Mouse (Mus musculus) common myeloid progenitor, adult 5-6 weeks (primary cell): ENCODE measurements around the gene Fgfr2. TPM values are rescaled to one million over a fixed set of nuclear protein-coding genes. Genes with fewer than 3 reads are reported as not detected.

Source experiments
- ATAC-seq: replicated peaks from 2 replicates; pipeline ENCODE4 v1.8.0; 2016; ENCODE audit warnings: low read depth, mild to moderate bottlenecking, moderate TSS enrichment, inconsistent platforms; ENCODE audit not compliant: poor library complexity, severe bottlenecking
- total RNA-seq: library from RNA; stranded (forward); fragments of 200-1000, 187-1606 nt; gene quantifications from 2 replicates; pipeline ENCODE4 v1.2.3, GENCODE M21; 2017

Gene Fgfr2
- total RNA-seq, 1 experiment from 2014 or later, result not detected

GRCm38 (mm10) chr7:132811716-132812618 is 311.2 kb downstream of the Fgfr2 start:
- peak; percentile 34; the same call in 1 of the 2 replicates for ATAC-seq

GRCm38 (mm10) chr7:132810879-132811278 is 312.3 kb downstream of the Fgfr2 start:
- peak; percentile 64 for ATAC-seq

GRCm38 (mm10) chr7:132810368-132810767 is 312.8 kb downstream of the Fgfr2 start:
- ATAC-seq, result no peak

GRCm38 (mm10) chr7:132809721-132810120 is 313.4 kb downstream of the Fgfr2 start:
- no peak for ATAC-seq

- no peak for ATAC-seq
Measured at GRCm38 (mm10) chr7:132808841-132809682, 314.1 kb downstream of the Fgfr2 start.

GRCm38 (mm10) chr7:132808051-132808796 is 314.9 kb downstream of the Fgfr2 start:
- no peak for ATAC-seq

GRCm38 (mm10) chr7:132806926-132807857 is 316.0 kb downstream of the Fgfr2 start:
- ATAC-seq, result no peak

- ATAC-seq, result no peak
Measured at GRCm38 (mm10) chr7:132806286-132806685, 316.9 kb downstream of the Fgfr2 start.

- peak; percentile 31 for ATAC-seq
Measured at GRCm38 (mm10) chr7:132804951-132805350, 318.2 kb downstream of the Fgfr2 start.

- no peak for ATAC-seq
Measured at GRCm38 (mm10) chr7:132804461-132804860, 318.7 kb downstream of the Fgfr2 start.

- peak; percentile 86 for ATAC-seq
Measured at GRCm38 (mm10) chr7:132803962-132804361, 319.2 kb downstream of the Fgfr2 start.

GRCm38 (mm10) chr7:132803336-132803735 is 319.8 kb downstream of the Fgfr2 start:
- ATAC-seq, result no peak

- no peak for ATAC-seq
Measured at GRCm38 (mm10) chr7:132802691-132803090, 320.5 kb downstream of the Fgfr2 start.

- ATAC-seq, result no peak
Measured at GRCm38 (mm10) chr7:132802066-132802465, 321.1 kb downstream of the Fgfr2 start.

- no peak for ATAC-seq
Measured at GRCm38 (mm10) chr7:132801509-132801908, 321.6 kb downstream of the Fgfr2 start.

- no peak for ATAC-seq
Measured at GRCm38 (mm10) chr7:132800868-132801267, 322.3 kb downstream of the Fgfr2 start.

GRCm38 (mm10) chr7:132799119-132800016 is 323.8 kb downstream of the Fgfr2 start:
- no peak for ATAC-seq

GRCm38 (mm10) chr7:132795141-132795540 is 328.0 kb downstream of the Fgfr2 start:
- ATAC-seq, result 0 out of 2 replicates have a peak, but pooled peaks have one; percentile 16
